Mouse (Mus musculus): ENCODE data around the gene Ren1. TPM values are rescaled to one million over a fixed set of nuclear protein-coding genes. Genes with fewer than 3 reads are reported as not detected.
A peak's percentile ranks its signal among the peaks of the same experiment; 100 is the strongest.

Gene Ren1
- polyA plus RNA-seq, 1 experiment from 2014 or later, result not detected

- DNase-seq (ENCODE audit: low spot score) (no peak), ATAC-seq (ENCODE audit: insufficient read depth, low FRiP score, low TSS enrichment) (no peak)
- Histone ChIP-seq H3K36me3 (ENCODE audit: control insufficient read depth, insufficient read depth, low read length) (0 out of 2 replicates have a peak, but pooled peaks cover 2% of the 10 kb centered on the region), H3K4me1 (ENCODE audit: control insufficient read depth, insufficient read depth, low read length) (no peaks in the 10 kb centered on the region), H3K4me3 (ENCODE audit: low read depth, low read length) (no peak overlapping the region), H3K9me3 (ENCODE audit: control insufficient read depth, low read length) (no peaks in the 10 kb centered on the region), H3K4me2 (ENCODE audit: low read depth) (no peak overlapping the region), H3K9ac (ENCODE audit: low read length) (peak overlapping the region; percentile 33), H3K27me3 (ENCODE audit: control insufficient read depth, insufficient read depth, low read length) (no peaks in the 10 kb centered on the region), H3K27ac (ENCODE audit: low read depth, low read length) (peak overlapping the region; percentile 9; the same call in 1 of the 2 replicates)
- 93% methylated on average over 14 of the region's 14 CpGs for WGBS
Observed at GRCm38 (mm10) chr1:133383157-133383783, 33.0 kb downstream of the Ren1 start.

GRCm38 (mm10) chr1:133385506-133385905, 35.2 kb downstream of the Ren1 start:
- H3K36me3 ChIP-seq (ENCODE audit: control insufficient read depth, insufficient read depth, low read length), result peaks cover 4% of the 10 kb centered on the region; the same call in 1 of the 2 replicates
- no peaks in the 10 kb centered on the region for H3K9me3 ChIP-seq (ENCODE audit: control insufficient read depth, low read length)
- H3K27ac ChIP-seq (ENCODE audit: low read depth, low read length), result no peak overlapping the region
- 50% methylated on average over 9 of the region's 9 CpGs for WGBS
- ATAC-seq (ENCODE audit: insufficient read depth, low FRiP score, low TSS enrichment) (no peak), DNase-seq (ENCODE audit: low spot score) (peak; percentile 76)
- no peak overlapping the region; the same call in 1 of the 2 replicates for H3K9ac ChIP-seq (ENCODE audit: low read length)
- H3K4me2 ChIP-seq (ENCODE audit: low read depth), result no peak overlapping the region
- H3K4me1 ChIP-seq (ENCODE audit: control insufficient read depth, insufficient read depth, low read length), result no peaks in the 10 kb centered on the region
- no peaks in the 10 kb centered on the region for H3K27me3 ChIP-seq (ENCODE audit: control insufficient read depth, insufficient read depth, low read length)
- H3K4me3 ChIP-seq (ENCODE audit: low read depth, low read length), result no peak overlapping the region

GRCm38 (mm10) chr1:133386209-133386608, 35.9 kb downstream of the Ren1 start:
- Histone ChIP-seq H3K36me3 (ENCODE audit: control insufficient read depth, insufficient read depth, low read length) (peaks cover 4% of the 10 kb centered on the region; the same call in 1 of the 2 replicates), H3K9me3 (ENCODE audit: control insufficient read depth, low read length) (no peaks in the 10 kb centered on the region), H3K27ac (ENCODE audit: low read depth, low read length) (no peak overlapping the region), H3K4me3 (ENCODE audit: low read depth, low read length) (no peak overlapping the region), H3K27me3 (ENCODE audit: control insufficient read depth, insufficient read depth, low read length) (no peaks in the 10 kb centered on the region), H3K4me1 (ENCODE audit: control insufficient read depth, insufficient read depth, low read length) (no peaks in the 10 kb centered on the region), H3K9ac (ENCODE audit: low read length) (no peak overlapping the region), H3K4me2 (ENCODE audit: low read depth) (no peak overlapping the region)
- 59% methylated on average over 11 of the region's 11 CpGs for WGBS
- DNase-seq (ENCODE audit: low spot score) (no peak), ATAC-seq (ENCODE audit: insufficient read depth, low FRiP score, low TSS enrichment) (no peak)

GRCm38 (mm10) chr1:133387539-133388268, 37.4 kb downstream of the Ren1 start:
- H3K4me2 ChIP-seq (ENCODE audit: low read depth), result no peak overlapping the region
- ATAC-seq (ENCODE audit: insufficient read depth, low FRiP score, low TSS enrichment), result no peak
- H3K27me3 ChIP-seq (ENCODE audit: control insufficient read depth, insufficient read depth, low read length), result no peaks in the 10 kb centered on the region
- no peak overlapping the region for H3K27ac ChIP-seq (ENCODE audit: low read depth, low read length)
- H3K9ac ChIP-seq (ENCODE audit: low read length), result no peak overlapping the region
- H3K4me1 ChIP-seq (ENCODE audit: control insufficient read depth, insufficient read depth, low read length), result no peaks in the 10 kb centered on the region
- 71% methylated on average over 19 of the region's 19 CpGs for WGBS
- no peak for DNase-seq (ENCODE audit: low spot score)
- no peak overlapping the region for H3K4me3 ChIP-seq (ENCODE audit: low read depth, low read length)
- 0 out of 2 replicates have a peak, but pooled peaks cover 3% of the 10 kb centered on the region for H3K9me3 ChIP-seq (ENCODE audit: control insufficient read depth, low read length)
- peaks cover 10% of the 10 kb centered on the region for H3K36me3 ChIP-seq (ENCODE audit: control insufficient read depth, insufficient read depth, low read length)

- no peak overlapping the region for H3K9ac ChIP-seq (ENCODE audit: low read length)
- H3K4me3 ChIP-seq (ENCODE audit: low read depth, low read length), result no peak overlapping the region
- WGBS, result 72% methylated on average over 4 of the region's 4 CpGs
- H3K36me3 ChIP-seq (ENCODE audit: control insufficient read depth, insufficient read depth, low read length), result peaks cover 8% of the 10 kb centered on the region
- H3K9me3 ChIP-seq (ENCODE audit: control insufficient read depth, low read length), result 0 out of 2 replicates have a peak, but pooled peaks cover 3% of the 10 kb centered on the region
- H3K27ac ChIP-seq (ENCODE audit: low read depth, low read length), result no peak overlapping the region
- DNase-seq (ENCODE audit: low spot score) (no peak), ATAC-seq (ENCODE audit: insufficient read depth, low FRiP score, low TSS enrichment) (no peak)
- H3K4me2 ChIP-seq (ENCODE audit: low read depth), result no peak overlapping the region
- no peaks in the 10 kb centered on the region for H3K27me3 ChIP-seq (ENCODE audit: control insufficient read depth, insufficient read depth, low read length)
- peaks cover 15% of the 10 kb centered on the region for H3K4me1 ChIP-seq (ENCODE audit: control insufficient read depth, insufficient read depth, low read length)
Observed at GRCm38 (mm10) chr1:133394702-133395101, 44.4 kb downstream of the Ren1 start.

GRCm38 (mm10) chr1:133396693-133397092, 46.4 kb downstream of the Ren1 start:
- Histone ChIP-seq H3K27me3 (ENCODE audit: control insufficient read depth, insufficient read depth, low read length) (no peaks in the 10 kb centered on the region), H3K9me3 (ENCODE audit: control insufficient read depth, low read length) (0 out of 2 replicates have a peak, but pooled peaks cover 3% of the 10 kb centered on the region), H3K4me3 (ENCODE audit: low read depth, low read length) (no peak overlapping the region), H3K4me2 (ENCODE audit: low read depth) (no peak overlapping the region), H3K4me1 (ENCODE audit: control insufficient read depth, insufficient read depth, low read length) (peaks cover 15% of the 10 kb centered on the region), H3K36me3 (ENCODE audit: control insufficient read depth, insufficient read depth, low read length) (peaks cover 1% of the 10 kb centered on the region), H3K9ac (ENCODE audit: low read length) (no peak overlapping the region), H3K27ac (ENCODE audit: low read depth, low read length) (no peak overlapping the region)
- ATAC-seq (ENCODE audit: insufficient read depth, low FRiP score, low TSS enrichment) (no peak), DNase-seq (ENCODE audit: low spot score) (no peak)
- 95% methylated on average over 5 of the region's 5 CpGs for WGBS

GRCm38 (mm10) chr1:133397094-133397482, 46.8 kb downstream of the Ren1 start:
- Histone ChIP-seq H3K27me3 (ENCODE audit: control insufficient read depth, insufficient read depth, low read length) (no peaks in the 10 kb centered on the region), H3K4me1 (ENCODE audit: control insufficient read depth, insufficient read depth, low read length) (peaks cover 15% of the 10 kb centered on the region), H3K27ac (ENCODE audit: low read depth, low read length) (peak overlapping the region; percentile 94), H3K9me3 (ENCODE audit: control insufficient read depth, low read length) (no peaks in the 10 kb centered on the region), H3K36me3 (ENCODE audit: control insufficient read depth, insufficient read depth, low read length) (no peaks in the 10 kb centered on the region), H3K4me2 (ENCODE audit: low read depth) (peak overlapping the region; percentile 27; the same call in 1 of the 2 replicates), H3K9ac (ENCODE audit: low read length) (peak overlapping the region; percentile 61), H3K4me3 (ENCODE audit: low read depth, low read length) (no peak overlapping the region)
- WGBS, result 68% methylated on average over 5 of the region's 5 CpGs
- peak; percentile 36; the same call in 1 of the 2 replicates for ATAC-seq (ENCODE audit: insufficient read depth, low FRiP score, low TSS enrichment)
- no peak for DNase-seq (ENCODE audit: low spot score)

GRCm38 (mm10) chr1:133397483-133398237, 47.4 kb downstream of the Ren1 start:
- peak overlapping the region; percentile 61 for H3K9ac ChIP-seq (ENCODE audit: low read length)
- 5% methylated on average over 17 of the region's 17 CpGs for WGBS
- no peaks in the 10 kb centered on the region for H3K36me3 ChIP-seq (ENCODE audit: control insufficient read depth, insufficient read depth, low read length)
- H3K27ac ChIP-seq (ENCODE audit: low read depth, low read length), result peak overlapping the region; percentile 94
- ATAC-seq (ENCODE audit: insufficient read depth, low FRiP score, low TSS enrichment), result peak; percentile 85
- H3K4me1 ChIP-seq (ENCODE audit: control insufficient read depth, insufficient read depth, low read length), result peaks cover 15% of the 10 kb centered on the region
- H3K27me3 ChIP-seq (ENCODE audit: control insufficient read depth, insufficient read depth, low read length), result no peaks in the 10 kb centered on the region
- no peak overlapping the region for H3K4me3 ChIP-seq (ENCODE audit: low read depth, low read length)
- no peaks in the 10 kb centered on the region for H3K9me3 ChIP-seq (ENCODE audit: control insufficient read depth, low read length)
- H3K4me2 ChIP-seq (ENCODE audit: low read depth), result peak overlapping the region; percentile 27; the same call in 1 of the 2 replicates
- DNase-seq (ENCODE audit: low spot score), result peak; percentile 70
